Mouse (Mus musculus): ENCODE measurements around the gene Gcm1.
A peak's percentile ranks its signal among the peaks of the same experiment; 100 is the strongest.

The Gcm1 gene

GRCm38 (mm10) chr9:78051677-78052076 lies at the start of gene Gcm1:
TSS of gene Gcm1 (plus strand) at chr9:78051924.
- no peak for DNase-seq (ENCODE audit: low read depth, low spot score)

- DNase-seq (ENCODE audit: low read depth, low spot score) = no peak
Measured at GRCm38 (mm10) chr9:78003278-78003677, 48.4 kb upstream of the Gcm1 start.

GRCm38 (mm10) chr9:78005481-78005880 lies 46.2 kb upstream of the Gcm1 start:
- no peak for DNase-seq (ENCODE audit: low read depth, low spot score)

- DNase-seq (ENCODE audit: low read depth, low spot score) = peak; percentile 36
Measured at GRCm38 (mm10) chr9:78006209-78007001, 45.3 kb upstream of the Gcm1 start.

GRCm38 (mm10) chr9:78009382-78009781 lies 42.3 kb upstream of the Gcm1 start:
- no peak for DNase-seq (ENCODE audit: low read depth, low spot score)

DNA sequence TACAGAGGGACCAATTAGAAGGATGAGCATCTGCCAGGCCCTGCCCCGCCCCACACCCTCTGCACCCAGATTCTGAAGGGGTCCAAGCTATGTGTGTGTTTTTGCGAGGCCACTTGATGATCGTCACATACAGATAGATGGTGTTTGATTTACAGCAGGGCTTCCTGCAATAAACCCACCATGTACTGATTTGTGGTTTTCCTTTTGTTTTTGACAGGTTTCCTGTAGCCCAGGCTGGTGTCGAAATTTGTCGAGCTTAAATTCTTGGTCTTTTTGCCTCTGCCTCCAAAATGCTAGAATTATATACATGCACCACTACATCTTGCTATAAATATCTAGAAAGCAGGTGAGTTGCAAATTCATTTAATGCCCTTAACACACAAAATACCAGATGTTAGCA lies 41.5 kb upstream of the Gcm1 start:
- no peak for DNase-seq (ENCODE audit: low read depth, low spot score)

DNA sequence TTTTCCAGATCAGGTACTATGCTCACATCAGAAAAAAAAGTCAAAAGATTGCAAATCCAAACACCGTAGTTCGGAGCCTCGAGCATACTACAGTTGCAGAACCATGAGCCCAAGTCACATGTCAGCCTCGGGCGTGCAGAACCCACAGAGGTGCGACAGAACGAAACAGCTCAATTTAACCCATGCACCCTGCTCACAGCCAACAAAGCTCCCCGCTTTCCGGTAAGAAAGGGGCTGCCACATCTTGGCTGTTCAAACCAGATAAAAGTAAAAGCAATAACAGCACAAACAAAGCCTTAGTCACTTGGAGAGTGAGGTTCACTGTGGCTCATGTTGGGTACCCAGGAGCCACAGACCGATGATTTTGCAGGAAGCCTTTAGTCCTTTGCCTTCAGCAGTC lies 41.0 kb upstream of the Gcm1 start:
- DNase-seq (ENCODE audit: low read depth, low spot score) = no peak

- no peak for DNase-seq (ENCODE audit: low read depth, low spot score)
Measured at GRCm38 (mm10) chr9:78012066-78012465, 39.7 kb upstream of the Gcm1 start.

DNA sequence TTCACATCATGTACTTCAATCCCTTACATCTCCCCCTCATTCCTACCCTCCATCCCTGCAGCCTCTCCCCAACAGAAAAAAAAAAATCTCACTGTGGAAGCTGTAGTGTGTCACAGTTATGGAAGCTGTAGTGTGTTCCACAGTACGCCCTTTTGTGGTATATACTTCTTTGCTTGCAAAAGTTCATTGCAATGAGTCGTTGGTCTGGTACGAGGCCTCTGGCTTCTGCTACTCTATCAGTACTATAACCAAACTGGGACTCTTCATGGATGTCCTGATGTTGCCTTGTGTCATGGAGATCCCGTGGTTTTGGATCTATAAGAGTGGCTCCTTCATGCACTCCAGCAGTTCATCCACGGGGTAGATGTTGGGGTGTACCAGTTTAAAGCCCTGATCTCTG lies 39.0 kb upstream of the Gcm1 start:
- DNase-seq (ENCODE audit: low read depth, low spot score) = no peak

DNA sequence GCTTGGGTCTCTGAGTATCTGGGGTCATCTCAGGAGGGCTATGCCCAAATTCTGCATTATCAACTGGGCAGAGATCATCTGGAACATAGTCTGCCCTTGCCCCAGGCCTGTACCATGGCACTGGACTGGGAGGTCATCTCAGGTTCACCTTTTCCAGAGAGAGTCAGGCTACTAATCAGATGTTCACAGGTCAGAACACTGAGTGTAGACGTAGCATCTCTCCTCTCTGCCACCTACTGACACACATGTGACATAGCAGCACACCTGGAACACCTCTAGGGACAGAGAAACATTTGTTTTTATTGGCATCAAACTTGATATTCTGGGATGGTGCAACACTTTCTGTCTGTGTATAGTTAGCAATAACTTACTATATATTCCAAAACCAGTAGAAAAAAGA lies 37.9 kb upstream of the Gcm1 start:
- DNase-seq (ENCODE audit: low read depth, low spot score) = no peak

DNA sequence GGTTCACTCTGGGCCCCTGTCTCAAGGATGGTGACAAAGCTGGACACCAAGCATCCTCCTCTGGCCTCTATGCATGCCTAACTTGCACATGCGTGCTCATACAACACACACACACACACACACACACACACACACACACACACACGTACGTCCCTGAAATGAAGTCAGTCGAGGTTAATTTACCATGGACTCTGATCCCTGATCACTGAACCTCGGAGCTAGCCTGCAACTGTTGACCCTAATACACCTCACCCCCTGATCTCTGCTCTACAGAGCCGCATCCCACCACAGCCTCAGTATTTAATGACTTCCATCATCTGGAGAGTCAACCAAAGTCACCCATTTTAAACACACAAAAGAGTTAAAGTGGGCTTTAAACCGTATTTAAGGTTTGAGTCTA lies 35.9 kb upstream of the Gcm1 start:
- DNase-seq (ENCODE audit: low read depth, low spot score) = no peak

- no peak for DNase-seq (ENCODE audit: low read depth, low spot score)
Measured at GRCm38 (mm10) chr9:78016288-78016687, 35.4 kb upstream of the Gcm1 start.

DNA sequence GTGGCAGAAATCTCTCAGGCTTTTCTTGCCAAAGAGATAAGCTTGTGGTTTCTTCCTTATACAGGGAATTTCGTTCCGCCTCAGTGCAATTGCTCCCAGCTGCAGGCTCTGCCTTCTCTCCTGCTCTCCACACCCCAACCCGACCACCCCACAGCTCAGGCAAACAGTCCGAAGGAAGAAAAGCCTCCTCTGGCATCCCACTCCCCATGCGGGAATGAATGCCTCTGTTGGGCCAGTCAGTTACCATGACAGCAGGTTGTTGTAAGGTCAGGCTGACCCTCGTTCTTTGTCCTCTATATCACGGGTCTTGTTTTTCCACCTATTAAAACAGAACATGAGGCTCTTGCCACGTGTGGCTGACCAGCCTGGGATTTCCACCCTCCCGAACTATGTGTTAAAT lies 30.5 kb upstream of the Gcm1 start:
- no peak for DNase-seq (ENCODE audit: low read depth, low spot score)

GRCm38 (mm10) chr9:78022187-78022945 lies 29.4 kb upstream of the Gcm1 start:
- no peak for DNase-seq (ENCODE audit: low read depth, low spot score)

DNA sequence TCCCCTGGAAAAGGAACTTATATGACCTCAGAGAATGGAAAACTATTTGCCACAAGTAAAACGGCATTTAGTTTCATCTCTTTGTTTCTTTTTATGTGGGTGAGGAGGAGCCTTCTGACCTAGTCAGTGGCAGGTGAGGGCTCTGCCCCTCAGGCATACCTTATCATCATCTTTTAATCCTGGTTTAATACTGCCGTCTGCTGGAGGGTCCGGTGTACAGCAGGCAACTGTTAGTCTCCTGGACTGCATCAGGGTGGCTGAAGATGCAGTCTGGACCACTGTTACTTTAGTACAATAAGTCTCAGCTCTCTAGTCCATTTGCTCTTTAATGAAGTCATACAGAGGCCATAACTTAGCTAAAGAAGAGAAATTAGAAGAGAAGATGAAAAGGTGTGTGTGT lies 26.9 kb upstream of the Gcm1 start:
- DNase-seq (ENCODE audit: low read depth, low spot score) = no peak

DNA sequence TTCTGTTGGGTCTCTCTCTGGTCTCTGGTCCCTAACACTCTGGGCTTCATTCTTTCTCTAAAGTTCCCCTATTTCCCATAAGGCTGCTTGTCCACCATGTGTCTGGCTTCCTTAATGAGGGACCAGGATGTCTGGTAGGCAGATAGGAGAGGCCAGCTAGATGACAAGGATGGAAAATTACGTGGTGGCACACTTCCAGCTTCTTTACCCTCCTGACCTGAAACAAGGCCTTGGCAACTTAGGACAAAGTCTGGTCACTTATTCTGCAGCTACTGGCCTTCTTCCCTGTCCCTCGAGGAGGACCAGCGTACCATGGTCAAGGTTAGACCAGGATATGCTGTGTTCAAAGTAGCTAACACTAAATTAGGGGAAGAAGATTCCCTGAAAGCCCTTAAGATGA lies 24.6 kb upstream of the Gcm1 start:
- DNase-seq (ENCODE audit: low read depth, low spot score) = no peak

DNA sequence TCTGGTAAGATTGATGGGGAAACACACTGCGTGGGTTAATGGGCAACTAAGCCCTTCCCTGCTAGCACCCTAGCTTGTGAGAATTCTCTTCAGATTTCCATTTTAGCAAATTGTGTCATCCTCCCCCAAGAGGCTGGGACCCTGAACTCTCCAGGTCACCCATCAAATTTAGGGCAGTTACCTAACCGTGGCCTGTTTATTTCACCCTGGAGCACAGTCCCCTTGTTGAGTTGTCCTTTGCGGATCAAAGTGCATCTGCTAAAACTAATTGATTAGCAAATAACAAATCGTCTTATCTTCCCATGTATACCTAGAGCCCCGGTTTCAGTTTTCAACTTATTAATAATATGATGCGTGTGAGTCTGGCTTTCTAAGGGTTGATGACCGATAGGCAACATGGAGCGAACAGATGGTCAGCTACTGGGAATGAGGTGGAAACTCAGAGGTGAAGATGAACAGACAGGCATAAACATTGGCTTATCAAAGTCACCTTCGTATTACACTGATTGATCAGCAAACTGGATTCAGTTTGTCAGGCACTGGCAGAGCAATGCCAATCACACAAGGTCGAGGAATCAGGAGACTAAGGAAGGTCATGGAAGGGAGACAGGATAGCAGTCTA lies 20.8 kb upstream of the Gcm1 start:
- DNase-seq (ENCODE audit: low read depth, low spot score) = no peak

DNA sequence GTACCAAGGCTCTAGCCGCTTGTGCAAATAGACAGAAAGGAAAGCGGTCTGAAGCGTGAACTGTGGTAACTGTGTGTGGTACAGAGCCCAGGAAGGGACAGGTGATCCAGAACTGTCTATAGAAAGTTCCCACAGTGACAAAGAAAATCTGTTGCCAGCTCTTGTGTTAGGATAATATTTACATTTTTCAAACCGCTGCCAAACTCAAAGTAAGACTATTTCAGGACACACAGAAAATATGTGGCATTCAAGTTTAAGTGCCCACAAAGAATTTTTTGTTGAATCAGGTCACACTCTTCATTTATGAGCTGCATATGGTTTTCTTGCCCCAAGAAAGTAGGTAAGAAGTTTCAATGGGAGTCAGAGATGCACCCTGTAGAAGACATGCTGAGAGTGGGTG lies 18.8 kb upstream of the Gcm1 start:
- no peak for DNase-seq (ENCODE audit: low read depth, low spot score)

DNA sequence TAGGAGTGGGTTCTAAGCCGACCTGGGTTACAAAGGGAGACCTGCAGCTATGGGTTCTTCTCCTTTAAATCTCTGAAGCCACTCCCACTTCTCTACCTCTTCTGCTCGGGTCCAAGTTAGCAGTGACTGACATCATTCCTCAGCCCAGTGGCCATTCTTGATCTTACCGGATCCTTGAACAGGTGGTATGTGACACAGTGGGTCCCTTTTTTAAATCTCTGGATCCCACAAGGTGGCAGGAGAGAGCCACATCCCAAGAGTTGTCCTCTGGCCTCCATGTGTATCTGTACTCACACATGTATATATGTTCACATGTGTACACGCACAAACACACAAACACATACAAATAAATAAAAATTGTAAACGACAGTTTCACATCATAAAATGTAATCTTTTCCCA lies 16.4 kb upstream of the Gcm1 start:
- no peak for DNase-seq (ENCODE audit: low read depth, low spot score)

DNA sequence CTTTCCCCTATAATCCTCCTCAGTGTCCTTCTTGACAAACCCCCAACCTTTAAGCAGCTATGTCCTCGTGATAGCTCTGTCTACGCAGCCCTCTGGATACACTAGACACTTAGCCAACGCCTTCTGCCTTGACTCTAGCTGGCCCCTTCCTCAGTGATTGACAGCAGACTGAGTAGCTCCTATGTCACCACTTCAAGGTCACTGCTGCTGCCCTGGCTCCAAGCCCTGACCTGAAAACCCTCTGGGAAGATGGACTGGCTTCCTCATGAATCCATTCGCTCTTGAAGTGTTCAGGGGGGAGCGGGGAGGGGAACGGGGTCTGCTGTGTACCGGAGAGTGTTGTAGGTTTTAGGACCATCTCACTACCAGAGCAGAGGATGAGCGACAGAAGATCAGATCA lies 15.9 kb upstream of the Gcm1 start:
- DNase-seq (ENCODE audit: low read depth, low spot score) = no peak

DNA sequence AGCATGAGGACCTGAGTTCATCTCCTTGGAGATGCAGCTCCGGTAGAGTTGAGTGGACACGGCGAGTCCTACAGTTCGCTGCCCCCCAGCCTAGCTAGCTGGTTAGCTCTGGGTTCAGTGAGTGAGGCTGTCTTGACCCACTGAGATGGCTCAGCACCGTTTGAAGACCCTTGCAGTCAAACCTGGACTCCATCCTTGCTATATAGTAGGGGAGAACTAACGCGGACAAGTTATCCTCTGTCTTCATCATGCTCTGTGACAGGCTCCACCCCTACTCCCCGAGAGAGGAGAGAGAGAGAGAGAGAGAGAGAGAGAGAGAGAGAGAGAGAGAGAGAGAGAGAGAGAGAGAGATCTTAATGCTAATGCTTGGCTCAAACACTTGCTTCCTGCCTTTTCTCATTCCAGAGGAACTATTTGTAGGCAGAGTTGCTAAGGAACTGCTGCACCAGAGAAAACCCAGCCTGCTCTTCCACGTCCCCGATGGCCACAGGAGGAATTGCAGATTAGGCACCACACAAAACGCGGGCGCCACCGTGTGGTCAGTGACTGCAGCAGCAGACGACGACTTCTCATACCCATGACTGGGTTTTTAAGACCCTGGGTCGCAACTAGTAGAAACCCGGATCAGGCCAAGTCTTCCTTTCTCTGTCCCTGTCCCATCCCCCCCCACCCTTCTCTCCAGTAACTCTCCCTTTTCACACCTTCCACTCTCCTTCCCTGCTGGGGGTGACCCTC lies 12.8 kb upstream of the Gcm1 start:
- peak; percentile 69 for DNase-seq (ENCODE audit: low read depth, low spot score)

- DNase-seq (ENCODE audit: low read depth, low spot score) = no peak
Measured at GRCm38 (mm10) chr9:78045171-78045570, 6.6 kb upstream of the Gcm1 start.
